Mouse (Mus musculus): ENCODE results near the gene Pou5f1. TPM values are rescaled to one million over a fixed set of nuclear protein-coding genes. Genes with fewer than 3 reads are reported as not detected.

Gene Pou5f1
- polyA plus RNA-seq (2014; fragmentation: Illumina TruSeq; extraction: RNeasy Lipid Tissue Mini Kit (QIAGEN cat#74804); ENCODE audit: low read depth, low replicate concordance): not detected

DNA sequence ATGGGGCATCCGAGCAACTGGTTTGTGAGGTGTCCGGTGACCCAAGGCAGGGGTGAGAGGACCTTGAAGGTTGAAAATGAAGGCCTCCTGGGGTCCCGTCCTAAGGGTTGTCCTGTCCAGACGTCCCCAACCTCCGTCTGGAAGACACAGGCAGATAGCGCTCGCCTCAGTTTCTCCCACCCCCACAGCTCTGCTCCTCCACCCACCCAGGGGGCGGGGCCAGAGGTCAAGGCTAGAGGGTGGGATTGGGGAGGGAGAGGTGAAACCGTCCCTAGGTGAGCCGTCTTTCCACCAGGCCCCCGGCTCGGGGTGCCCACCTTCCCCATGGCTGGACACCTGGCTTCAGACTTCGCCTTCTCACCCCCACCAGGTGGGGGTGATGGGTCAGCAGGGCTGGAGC, at the start of gene Pou5f1:
TSS of gene Pou5f1 (plus strand) at position 243 of the 400 bp plus-strand sequence.

GRCm38 (mm10) chr17:35469842-35470751, 35.7 kb upstream of the Pou5f1 start, which contains the start of gene H2-Q10:
Gene H2-Q10 (plus strand): TSS chr17:35470089.

DNA sequence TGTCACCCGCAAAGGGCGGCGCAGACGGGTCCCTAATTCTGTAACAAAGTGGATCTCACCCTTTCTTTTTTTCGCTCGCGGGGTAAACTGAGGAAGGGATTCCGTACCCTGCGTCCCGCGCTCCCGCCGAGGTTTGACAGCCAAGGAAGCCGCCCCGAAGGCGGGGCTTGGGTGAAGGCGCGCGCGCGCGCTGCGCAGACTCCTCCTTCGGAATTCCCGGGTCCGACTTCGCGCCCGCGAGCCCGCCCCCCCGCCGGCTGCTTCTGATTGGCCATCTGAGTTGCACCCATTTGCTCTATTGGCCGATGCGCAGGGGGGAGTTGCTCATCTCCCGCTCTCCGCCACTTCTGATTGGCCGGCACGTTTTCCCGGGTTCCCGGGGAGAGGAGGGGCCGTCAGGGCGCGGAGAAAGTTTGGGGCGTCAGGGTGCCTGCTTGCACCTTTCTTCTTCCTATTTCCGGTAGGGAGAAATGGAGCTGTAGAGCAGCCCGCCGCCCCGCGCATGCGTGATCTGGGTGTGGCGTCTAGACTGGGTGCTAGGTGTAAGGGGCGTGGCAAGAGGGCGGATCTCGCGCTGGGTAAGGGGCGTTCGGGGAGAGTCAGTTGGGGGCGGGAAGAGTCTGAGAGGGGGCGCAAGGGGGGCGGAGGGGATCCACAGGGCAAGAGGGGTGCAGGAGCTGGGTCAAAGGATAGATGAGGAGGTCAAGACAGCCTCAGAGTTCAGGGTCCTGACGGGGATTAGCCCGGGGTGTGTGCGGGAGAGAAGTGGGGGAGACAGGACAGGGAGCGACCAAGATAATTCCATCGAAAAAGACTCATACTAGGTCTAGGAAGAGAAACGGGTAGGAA, 11.1 kb downstream of the Pou5f1 start, which contains the start of the genes Tcf19 and Cchcr1:
TSS of gene Tcf19 (minus strand) at position 173 of the 849 bp plus-strand sequence.
TSS of gene Cchcr1 (plus strand) at position 449 of the 849 bp plus-strand sequence.

GRCm38 (mm10) chr17:35532901-35533300, 27.1 kb downstream of the Pou5f1 start, which contains the start of gene Psors1c2:
Gene Psors1c2 (plus strand): TSS chr17:35533201.

DNA sequence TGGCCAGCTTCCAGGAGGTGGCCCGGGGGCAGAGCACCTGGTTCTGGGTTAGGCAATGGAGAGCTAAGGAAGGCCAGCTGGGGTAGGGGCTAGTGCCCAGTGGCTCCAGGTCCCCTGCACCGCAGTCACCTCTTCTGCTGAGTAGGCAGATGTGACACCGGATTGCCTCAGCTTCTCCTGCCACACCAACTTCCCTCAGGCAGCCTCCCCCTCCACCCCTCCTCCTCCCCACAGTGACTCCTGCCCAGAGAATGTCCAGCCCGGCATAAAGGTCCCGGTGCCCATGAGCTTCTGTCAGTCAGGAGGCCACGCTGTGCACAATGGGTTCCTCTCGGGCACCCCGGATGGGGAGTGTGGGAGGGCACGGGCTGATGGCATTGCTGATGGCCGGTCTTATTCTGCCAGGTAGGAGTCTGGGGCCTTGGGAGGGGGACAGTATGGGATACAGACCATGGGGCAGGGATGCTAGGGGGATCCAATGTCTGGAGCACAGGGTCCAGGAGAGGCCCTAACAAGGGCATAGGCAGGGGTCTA, 46.1 kb downstream of the Pou5f1 start, which contains the start of gene Cdsn:
TSS of gene Cdsn (plus strand) at position 248 of the 534 bp plus-strand sequence.

Other genes with a start within 250 kb of the Pou5f1 start
- gene H2-D1, start 243.3 kb upstream of the Pou5f1 start, polyA plus RNA-seq (2014; fragmentation: Illumina TruSeq; extraction: RNeasy Lipid Tissue Mini Kit (QIAGEN cat#74804); ENCODE audit: low read depth, low replicate concordance): 739 TPM
- not detected for gene H2-Q1, start 185.6 kb upstream of the Pou5f1 start, polyA plus RNA-seq (2014; fragmentation: Illumina TruSeq; extraction: RNeasy Lipid Tissue Mini Kit (QIAGEN cat#74804); ENCODE audit: low read depth, low replicate concordance)
- gene H2-Q2, start 163.8 kb upstream of the Pou5f1 start, polyA plus RNA-seq (2014; fragmentation: Illumina TruSeq; extraction: RNeasy Lipid Tissue Mini Kit (QIAGEN cat#74804); ENCODE audit: low read depth, low replicate concordance): 3.6 TPM
- gene H2-Q4, start 126.4 kb upstream of the Pou5f1 start, polyA plus RNA-seq (2014; fragmentation: Illumina TruSeq; extraction: RNeasy Lipid Tissue Mini Kit (QIAGEN cat#74804); ENCODE audit: low read depth, low replicate concordance): 52.9 TPM
- 27.5 TPM for gene H2-Q6, start 81.2 kb upstream of the Pou5f1 start, polyA plus RNA-seq (2014; fragmentation: Illumina TruSeq; extraction: RNeasy Lipid Tissue Mini Kit (QIAGEN cat#74804); ENCODE audit: low read depth, low replicate concordance)
- 30.0 TPM for gene H2-Q7, start 66.9 kb upstream of the Pou5f1 start, polyA plus RNA-seq (2014; fragmentation: Illumina TruSeq; extraction: RNeasy Lipid Tissue Mini Kit (QIAGEN cat#74804); ENCODE audit: low read depth, low replicate concordance)
- 6.2 TPM for gene H2-Q10, start 35.9 kb upstream of the Pou5f1 start, polyA plus RNA-seq (2014; fragmentation: Illumina TruSeq; extraction: RNeasy Lipid Tissue Mini Kit (QIAGEN cat#74804); ENCODE audit: low read depth, low replicate concordance)
- gene Tcf19, start 10.8 kb downstream of the Pou5f1 start, polyA plus RNA-seq (2014; fragmentation: Illumina TruSeq; extraction: RNeasy Lipid Tissue Mini Kit (QIAGEN cat#74804); ENCODE audit: low read depth, low replicate concordance): 6.6 TPM
- gene Cchcr1, start 11.1 kb downstream of the Pou5f1 start, polyA plus RNA-seq (2014; fragmentation: Illumina TruSeq; extraction: RNeasy Lipid Tissue Mini Kit (QIAGEN cat#74804); ENCODE audit: low read depth, low replicate concordance): 13.5 TPM
- not detected for gene Psors1c2, start 27.2 kb downstream of the Pou5f1 start, polyA plus RNA-seq (2014; fragmentation: Illumina TruSeq; extraction: RNeasy Lipid Tissue Mini Kit (QIAGEN cat#74804); ENCODE audit: low read depth, low replicate concordance)
- gene Cdsn, start 46.1 kb downstream of the Pou5f1 start, polyA plus RNA-seq (2014; fragmentation: Illumina TruSeq; extraction: RNeasy Lipid Tissue Mini Kit (QIAGEN cat#74804); ENCODE audit: low read depth, low replicate concordance): 27.1 TPM
- 0.65 TPM for gene 2300002M23Rik, start 61.4 kb downstream of the Pou5f1 start, polyA plus RNA-seq (2014; fragmentation: Illumina TruSeq; extraction: RNeasy Lipid Tissue Mini Kit (QIAGEN cat#74804); ENCODE audit: low read depth, low replicate concordance)
- gene Sfta2, start 95.5 kb downstream of the Pou5f1 start, polyA plus RNA-seq (2014; fragmentation: Illumina TruSeq; extraction: RNeasy Lipid Tissue Mini Kit (QIAGEN cat#74804); ENCODE audit: low read depth, low replicate concordance): 0.82 TPM
- gene Gm9573, start 120.6 kb downstream of the Pou5f1 start, polyA plus RNA-seq (2014; fragmentation: Illumina TruSeq; extraction: RNeasy Lipid Tissue Mini Kit (QIAGEN cat#74804); ENCODE audit: low read depth, low replicate concordance): not detected
- gene Mucl3, start 137.7 kb downstream of the Pou5f1 start, polyA plus RNA-seq (2014; fragmentation: Illumina TruSeq; extraction: RNeasy Lipid Tissue Mini Kit (QIAGEN cat#74804); ENCODE audit: low read depth, low replicate concordance): not detected
- 13.1 TPM for gene Vars2, start 161.6 kb downstream of the Pou5f1 start, polyA plus RNA-seq (2014; fragmentation: Illumina TruSeq; extraction: RNeasy Lipid Tissue Mini Kit (QIAGEN cat#74804); ENCODE audit: low read depth, low replicate concordance)
- gene Gtf2h4, start 167.7 kb downstream of the Pou5f1 start, polyA plus RNA-seq (2014; fragmentation: Illumina TruSeq; extraction: RNeasy Lipid Tissue Mini Kit (QIAGEN cat#74804); ENCODE audit: low read depth, low replicate concordance): 14.5 TPM
- 40.9 TPM for gene Ddr1, start 198.6 kb downstream of the Pou5f1 start, polyA plus RNA-seq (2014; fragmentation: Illumina TruSeq; extraction: RNeasy Lipid Tissue Mini Kit (QIAGEN cat#74804); ENCODE audit: low read depth, low replicate concordance)